Mouse (Mus musculus) heart, adult 8-10 months (tissue): ENCODE data around the gene Iqcn. TPM values are rescaled to one million over a fixed set of nuclear protein-coding genes. Genes with fewer than 3 reads are reported as not detected.

Source experiments
- DNase-seq: peaks from one replicate; pipeline ENCODE4 v3.0.0; 2022; ENCODE audit warnings: low spot score
- total RNA-seq, 4 experiments: library from RNA; stranded (reverse); gene quantifications; 2 replicates each; pipeline ENCODE4 v1.2.4; 2022

Iqcn gene
- total RNA-seq: under 1 TPM in 1 of 4 experiments, not detected in 3; 0.06 TPM

GRCm38 (mm10) chr8:70703287-70703686 lies at the start of gene Iqcn:
Gene Iqcn (plus strand): TSS chr8:70703457.
- DNase-seq: no peak

DNA sequence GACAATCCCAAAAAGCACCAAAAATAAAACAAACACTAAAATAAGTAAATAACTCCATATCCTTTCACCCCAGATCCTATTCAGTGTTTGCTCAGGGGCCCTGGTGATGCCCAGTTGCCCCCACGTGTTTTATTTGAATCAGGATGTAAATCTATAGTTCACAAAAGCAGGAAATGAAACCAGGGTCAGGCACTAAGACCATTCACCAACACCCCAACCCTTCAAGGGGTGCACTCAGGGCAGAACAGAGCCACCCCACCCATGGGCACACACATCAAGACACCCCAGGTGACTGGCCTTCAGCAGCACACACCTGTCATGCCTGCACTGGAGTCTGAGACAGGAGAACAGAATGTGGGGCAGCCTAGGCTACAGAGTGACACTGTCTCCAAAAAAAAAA lies 49.1 kb upstream of the Iqcn start:
- DNase-seq: no peak

DNA sequence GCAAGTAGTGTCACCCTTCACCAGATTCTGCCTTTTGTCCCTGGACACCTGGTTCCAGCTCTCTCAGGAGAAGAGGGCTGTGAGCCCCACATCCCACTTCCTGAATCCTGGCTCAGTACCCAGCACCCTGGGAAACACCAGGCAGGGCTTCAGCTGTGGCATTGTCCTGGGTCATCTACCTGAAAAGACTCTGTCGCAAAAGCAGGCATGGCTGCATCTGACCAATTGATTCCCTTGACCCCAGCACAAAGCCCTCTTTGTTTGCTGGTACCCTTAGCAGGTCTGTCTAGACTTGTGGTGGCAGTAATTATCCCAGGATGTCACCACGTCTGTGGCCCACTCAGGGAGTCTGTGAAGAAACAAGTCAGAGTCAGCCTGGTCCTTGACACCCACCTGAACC lies 47.8 kb upstream of the Iqcn start:
- no peak for DNase-seq

- no peak for DNase-seq
Observed at GRCm38 (mm10) chr8:70656193-70656790, 47.0 kb upstream of the Iqcn start.

DNA sequence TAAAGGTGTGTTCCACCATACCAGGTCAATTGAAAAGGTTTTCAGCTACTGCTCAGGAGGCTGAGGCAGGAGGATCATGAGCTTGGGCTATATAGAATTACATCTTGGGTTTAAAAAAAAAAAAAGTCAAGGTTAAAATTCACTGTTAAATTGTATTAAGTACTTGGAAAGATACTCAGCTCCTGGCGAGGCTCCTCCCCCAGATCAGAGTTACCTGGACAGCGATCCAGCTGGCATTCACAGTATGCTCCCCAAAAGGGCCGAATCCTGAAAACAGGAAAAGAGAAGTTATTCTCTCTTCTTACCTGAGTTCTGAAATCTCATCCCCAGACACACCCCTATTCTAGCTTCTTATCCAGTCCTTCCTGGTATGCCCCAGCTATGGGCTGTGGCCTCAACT lies 46.0 kb upstream of the Iqcn start:
- DNase-seq: no peak

- no peak for DNase-seq
Observed at GRCm38 (mm10) chr8:70657739-70658138, 45.5 kb upstream of the Iqcn start.

DNA sequence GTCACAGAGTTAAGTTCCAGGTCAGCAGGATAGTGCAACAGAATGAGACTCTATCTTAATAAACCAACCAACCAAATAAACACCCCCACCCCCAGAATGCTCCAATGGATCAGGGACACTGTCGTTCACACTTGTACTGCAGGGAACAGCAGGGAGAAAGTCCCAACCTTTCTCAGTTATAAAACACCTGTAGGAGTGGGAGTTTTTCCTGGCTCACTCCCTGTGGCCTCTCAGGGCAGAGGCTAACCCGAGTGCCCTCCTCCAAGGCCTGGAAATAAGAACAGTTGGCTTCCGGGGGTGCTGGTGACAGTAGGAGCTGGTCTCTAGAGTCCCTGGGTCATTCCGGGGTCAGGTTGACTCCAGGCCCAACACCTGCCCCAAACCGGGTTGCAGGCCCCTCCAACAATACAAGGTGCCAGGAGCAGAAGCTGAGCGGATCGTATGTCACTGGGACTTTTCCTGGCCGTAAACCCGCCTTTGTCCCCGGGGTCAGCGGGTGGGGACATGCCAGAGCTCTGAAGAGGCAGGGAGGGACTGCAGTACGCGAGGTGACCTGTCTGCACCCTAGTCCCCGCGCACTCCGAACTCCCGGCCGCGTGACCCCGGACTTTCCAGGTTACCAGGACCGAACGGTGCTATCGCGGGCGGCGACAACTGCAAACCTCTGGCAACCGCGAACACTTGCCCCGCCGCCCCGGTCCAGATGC lies 44.2 kb upstream of the Iqcn start:
- DNase-seq: no peak

DNA sequence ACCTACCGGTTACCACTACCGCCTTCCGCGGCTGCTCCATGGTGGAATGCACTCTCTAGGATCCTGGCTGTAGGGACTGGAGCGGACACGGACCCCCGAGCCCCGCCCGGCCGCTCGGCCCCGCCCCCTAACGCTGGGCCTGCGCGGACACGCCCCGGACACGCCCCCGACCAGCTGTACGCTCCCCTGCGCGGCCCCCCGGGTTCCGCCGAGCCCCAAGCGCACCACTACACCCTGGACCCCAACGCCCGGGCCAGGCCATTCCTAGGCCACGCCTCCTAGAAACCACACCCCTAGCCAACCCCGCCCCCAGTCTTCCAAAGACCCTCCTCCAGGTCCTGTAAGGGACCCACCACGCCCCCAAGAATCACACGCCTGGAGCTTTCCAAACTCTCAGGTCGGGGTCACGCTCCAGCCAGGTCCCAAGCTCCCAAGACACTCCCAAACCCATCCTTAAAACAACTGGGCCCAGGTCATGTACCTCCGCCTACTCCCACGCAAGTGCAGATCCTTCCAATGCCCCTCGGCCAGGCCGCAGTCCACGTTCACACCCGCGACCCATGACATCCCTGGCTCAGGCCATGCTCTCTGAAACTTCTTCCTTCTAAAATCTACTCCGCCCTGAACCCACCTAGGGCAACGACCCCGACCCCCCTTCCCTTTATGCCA lies 43.5 kb upstream of the Iqcn start:
- DNase-seq: peak; percentile 88

DNA sequence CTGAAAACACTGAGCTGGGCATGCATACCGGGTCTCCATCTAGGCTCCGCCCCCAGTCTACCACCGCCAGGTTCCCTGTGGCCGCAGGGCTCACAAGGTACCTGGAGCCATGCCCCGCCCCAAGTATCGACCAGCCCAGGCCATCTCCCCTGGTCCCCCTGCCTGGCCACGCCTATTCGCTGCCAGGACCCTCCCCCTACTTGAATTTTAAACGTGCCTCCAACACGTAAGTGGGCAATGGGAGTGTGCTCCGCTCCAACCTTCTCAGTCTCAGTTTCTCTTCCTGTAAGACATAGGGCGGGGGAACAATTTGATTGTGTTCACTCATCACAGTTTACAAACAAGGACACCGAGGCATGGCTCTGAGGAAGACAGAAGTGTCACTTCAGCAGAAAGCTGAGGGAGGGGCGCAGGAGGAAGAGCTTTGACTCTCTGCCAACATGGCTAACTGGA lies 43.0 kb upstream of the Iqcn start, which contains the start of gene Pgpep1:
TSS of gene Pgpep1 (minus strand) at position 116 of the 453 bp plus-strand sequence.
- no peak for DNase-seq

DNA sequence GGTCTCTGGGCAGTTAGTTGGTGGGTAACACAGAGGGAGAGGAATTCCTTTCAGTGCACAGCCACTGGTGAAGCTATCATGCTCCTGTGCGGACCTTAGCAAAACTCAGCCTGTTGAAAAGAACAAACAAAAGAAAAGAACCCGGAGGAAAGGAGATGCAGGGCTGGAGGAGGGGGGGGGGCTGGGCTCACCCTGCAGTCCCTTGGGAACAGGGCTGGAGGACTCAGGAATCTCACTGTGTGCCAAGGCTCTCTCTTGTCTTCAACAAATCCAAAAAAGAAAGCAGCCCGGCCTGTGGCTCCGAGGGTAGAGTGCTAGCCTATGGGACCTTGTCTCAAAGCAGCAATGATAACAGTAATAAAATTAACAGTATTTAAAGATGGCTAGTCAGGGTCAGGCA lies 39.6 kb upstream of the Iqcn start:
- no peak for DNase-seq

- no peak for DNase-seq
Observed at GRCm38 (mm10) chr8:70664631-70665030, 38.6 kb upstream of the Iqcn start.

DNA sequence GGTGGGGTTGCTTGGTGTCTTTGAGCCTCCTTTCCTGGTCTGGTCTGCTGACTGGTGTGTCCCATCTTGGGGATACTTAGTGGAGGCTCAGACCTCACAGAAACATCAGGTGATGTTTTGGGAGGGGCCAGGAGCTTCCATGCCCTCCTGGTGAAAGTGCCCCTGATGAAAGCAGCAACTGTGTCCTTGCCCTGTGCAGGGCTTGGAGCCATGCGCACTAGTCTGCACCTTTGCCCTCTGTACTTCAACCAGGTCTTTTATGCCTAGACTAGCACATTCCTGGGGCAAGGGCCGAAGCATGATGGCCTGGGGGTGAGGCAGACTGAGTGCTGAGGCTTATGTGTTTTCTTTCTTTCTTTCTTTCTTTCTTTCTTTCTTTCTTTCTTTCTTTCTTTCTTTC lies 37.7 kb upstream of the Iqcn start:
- no peak for DNase-seq

- peak; percentile 69 for DNase-seq
Observed at GRCm38 (mm10) chr8:70667071-70667470, 36.2 kb upstream of the Iqcn start.

GRCm38 (mm10) chr8:70671615-70672324 lies 31.5 kb upstream of the Iqcn start:
- peak; percentile 49 for DNase-seq

- no peak for DNase-seq
Observed at GRCm38 (mm10) chr8:70672325-70673078, 30.8 kb upstream of the Iqcn start.

DNA sequence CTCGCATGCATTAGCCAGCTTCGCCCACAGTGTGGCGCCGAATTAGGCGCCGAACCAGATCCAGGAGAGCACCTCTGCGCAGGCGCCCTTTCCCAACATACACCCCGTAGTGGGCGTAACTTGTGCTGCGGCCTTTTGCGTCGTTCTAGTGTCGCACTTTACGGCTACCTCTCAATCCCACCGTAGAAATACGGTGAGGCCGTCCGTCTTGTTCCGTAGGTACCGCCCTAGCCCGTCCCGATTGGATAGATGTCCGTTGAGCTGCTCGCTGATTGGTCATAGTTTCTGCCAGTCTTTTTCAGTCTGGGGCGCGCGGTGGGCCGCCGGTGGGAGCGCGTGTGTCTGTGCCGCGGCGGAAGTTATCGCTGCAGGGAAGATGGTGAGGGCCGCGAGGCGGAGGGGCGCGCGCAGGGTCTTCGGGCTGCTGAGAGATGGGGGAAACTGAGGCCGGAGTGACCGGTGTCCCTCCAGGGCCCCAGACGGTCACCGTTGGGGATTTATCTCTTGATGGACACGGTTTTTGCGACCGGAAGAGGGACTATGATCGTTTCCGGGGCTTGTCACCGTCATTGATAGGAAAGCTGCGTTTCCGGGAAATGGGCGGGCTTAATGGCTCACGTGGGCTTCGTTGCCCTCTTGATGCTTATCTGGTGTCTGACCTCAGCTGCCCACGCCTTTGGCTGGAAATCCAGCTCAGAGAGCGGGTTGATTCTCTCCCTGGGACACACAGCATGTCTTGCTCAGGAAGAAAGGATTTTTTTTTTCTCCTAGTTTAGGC lies 30.0 kb upstream of the Iqcn start, which contains the start of gene Lsm4:
TSS of gene Lsm4 (plus strand) at position 170 of the 778 bp plus-strand sequence.
- peak; percentile 100 for DNase-seq

- DNase-seq: no peak
Observed at GRCm38 (mm10) chr8:70674109-70674508, 29.1 kb upstream of the Iqcn start.

DNA sequence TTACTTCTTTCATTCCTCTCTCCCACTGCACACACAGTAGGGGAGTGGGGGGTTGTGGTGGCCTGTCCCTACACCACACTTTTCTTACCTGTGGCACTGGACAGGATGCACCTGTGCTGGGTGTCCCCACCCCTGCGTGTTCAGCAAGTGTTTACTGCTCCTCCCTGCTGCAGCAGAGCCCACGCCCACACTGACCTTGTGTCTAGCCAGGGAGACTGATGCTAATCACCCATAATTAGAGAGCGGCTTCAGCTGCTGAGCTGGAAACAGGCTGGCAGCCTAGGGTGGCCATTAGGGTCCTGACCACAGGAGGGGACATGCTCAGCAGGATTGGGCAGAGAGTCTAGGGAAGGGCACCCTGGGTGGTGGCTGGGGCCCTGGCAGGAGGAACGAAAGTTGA lies 28.5 kb upstream of the Iqcn start:
- DNase-seq: no peak

DNA sequence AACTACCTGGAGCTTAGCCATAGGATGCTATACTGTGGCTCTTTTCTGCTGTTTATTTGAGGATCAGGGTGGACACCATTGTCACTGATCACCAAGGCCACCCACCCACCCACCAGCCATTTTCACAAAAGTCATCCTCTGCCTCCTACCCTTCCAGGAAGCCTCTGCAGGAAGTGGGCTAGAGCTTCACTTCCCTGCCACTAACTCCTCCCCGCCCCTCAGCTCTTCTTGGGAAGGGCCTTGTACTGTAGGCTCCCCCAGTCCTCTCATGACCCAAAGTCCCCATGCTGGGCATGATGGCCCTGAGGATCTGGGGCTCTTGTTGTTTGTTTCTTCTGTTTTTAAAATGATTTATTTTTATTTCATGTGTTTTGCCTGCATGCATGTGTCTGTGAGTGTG lies 27.9 kb upstream of the Iqcn start:
- DNase-seq: no peak

DNA sequence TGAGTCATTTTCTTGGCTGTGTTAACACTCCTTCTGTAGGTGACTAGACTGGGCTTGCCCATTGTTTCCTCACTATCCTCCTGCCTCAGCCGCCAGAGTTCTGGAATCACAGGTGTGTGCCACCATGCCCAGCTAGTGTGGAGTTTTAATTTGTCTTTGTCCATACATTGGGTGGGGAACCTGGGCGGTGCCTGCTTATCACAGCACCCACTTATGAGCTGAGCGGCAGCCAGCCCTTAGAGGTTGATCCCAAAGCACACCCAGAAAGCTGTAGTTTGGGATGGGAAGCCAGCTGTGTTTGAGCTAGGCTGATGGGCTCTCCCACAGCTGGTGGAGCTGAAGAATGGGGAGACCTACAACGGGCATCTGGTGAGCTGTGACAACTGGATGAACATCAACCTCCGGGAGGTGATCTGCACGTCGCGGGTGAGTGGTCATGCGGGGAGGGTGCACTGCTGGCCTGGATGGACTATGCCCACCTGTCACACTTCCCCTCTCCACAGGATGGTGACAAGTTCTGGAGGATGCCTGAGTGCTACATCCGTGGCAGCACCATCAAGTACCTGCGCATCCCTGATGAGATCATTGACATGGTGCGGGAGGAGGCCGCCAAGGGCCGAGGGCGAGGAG lies 25.7 kb upstream of the Iqcn start:
- no peak for DNase-seq
